Mouse (Mus musculus) hematopoietic multipotent progenitor cell, adult 10-12 weeks (in vitro differentiated cells): ENCODE data around the gene D930048N14Rik. TPM values are rescaled to one million over a fixed set of nuclear protein-coding genes. Genes with fewer than 3 reads are reported as not detected.

Source experiments
- polyA plus RNA-seq: library from polyadenylated mRNA; stranded (reverse); fragments of >175 nt; gene quantifications from 2 replicates; pipeline ENCODE4 v1.2.3, GENCODE M21; 2012; ENCODE audit warnings: low replicate concordance

The D930048N14Rik gene
- polyA plus RNA-seq = 1.9 and 2.1 TPM in 2 replicates

DNA sequence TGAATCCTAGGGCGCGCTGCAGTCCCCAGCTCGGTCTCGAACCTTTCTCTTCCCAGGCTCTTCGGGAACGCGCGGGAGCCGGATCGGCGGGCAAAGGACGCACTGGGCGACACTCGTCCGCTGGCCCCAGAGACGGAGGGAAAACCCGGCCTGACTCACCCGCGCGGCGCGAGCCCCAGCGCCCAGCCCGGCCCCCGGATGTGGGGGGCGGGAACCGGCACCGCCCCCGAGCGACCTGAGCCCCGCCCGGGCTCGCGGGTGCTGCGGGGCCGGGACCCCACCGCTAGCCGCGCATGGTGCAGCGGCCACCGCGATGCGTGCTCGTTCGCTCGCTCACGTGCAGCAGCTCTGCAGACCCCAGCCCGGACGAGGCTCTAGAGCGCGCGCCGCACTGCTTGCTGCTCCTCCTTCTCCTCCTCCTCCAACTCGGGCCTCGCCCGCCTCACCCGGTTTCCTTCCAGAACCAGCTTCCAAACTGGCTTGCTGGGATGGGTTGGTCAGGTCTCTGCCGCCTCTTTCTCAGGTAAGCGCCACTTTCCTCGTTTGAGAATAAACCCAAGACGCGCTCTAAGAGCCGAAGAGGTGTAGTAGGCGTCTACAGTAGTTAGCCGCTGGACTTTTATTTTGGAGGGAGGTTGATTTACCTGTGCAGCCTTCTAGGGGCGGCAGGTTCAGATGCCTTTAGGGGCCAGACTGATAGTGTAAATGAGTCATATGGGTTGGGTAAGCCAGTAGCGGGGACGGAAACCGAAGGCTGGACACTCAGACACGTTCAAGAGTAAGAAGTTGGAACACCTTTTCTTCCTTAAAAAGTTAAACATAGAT lies at the start of gene D930048N14Rik, which contains the start of gene N4bp3:
Gene D930048N14Rik (plus strand): TSS at position 264 of the 825 bp plus-strand sequence.
Gene N4bp3 (minus strand): TSS at position 152 of the 825 bp plus-strand sequence.

DNA sequence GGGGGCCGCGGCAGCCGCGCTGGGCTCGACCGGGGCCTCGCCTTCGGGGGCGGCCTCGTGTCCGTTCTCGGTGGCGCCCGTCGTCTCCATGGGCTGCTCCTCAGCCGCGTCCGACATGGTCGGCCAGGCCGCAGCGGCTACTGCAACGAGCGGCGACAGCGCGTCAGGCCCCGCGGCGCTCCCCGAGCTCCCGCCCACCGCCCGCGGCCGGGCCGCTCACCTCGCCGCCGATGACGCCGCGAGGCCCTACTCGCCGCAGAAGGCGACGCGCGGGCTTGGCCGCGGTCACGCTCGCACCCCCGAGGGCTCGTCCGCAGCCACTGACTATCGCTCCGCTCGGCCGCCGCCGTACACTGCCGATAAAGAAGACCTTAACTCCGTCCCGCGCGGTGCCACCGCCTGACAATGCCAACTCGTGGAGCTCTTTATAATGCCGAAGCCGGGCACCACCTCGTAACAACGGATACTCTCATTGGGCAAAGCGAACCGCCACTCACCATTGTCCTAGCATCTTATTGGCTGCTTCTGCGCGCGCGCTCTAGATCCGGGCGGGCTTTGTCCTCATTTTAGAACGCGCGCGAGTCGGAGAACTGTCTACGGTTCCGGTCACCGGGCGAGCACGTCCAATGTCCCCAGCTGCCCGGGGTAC lies 44.2 kb upstream of the D930048N14Rik start, which contains the start of gene Hnrnpab:
Gene Hnrnpab (minus strand): TSS at position 401 of the 649 bp plus-strand sequence.

DNA sequence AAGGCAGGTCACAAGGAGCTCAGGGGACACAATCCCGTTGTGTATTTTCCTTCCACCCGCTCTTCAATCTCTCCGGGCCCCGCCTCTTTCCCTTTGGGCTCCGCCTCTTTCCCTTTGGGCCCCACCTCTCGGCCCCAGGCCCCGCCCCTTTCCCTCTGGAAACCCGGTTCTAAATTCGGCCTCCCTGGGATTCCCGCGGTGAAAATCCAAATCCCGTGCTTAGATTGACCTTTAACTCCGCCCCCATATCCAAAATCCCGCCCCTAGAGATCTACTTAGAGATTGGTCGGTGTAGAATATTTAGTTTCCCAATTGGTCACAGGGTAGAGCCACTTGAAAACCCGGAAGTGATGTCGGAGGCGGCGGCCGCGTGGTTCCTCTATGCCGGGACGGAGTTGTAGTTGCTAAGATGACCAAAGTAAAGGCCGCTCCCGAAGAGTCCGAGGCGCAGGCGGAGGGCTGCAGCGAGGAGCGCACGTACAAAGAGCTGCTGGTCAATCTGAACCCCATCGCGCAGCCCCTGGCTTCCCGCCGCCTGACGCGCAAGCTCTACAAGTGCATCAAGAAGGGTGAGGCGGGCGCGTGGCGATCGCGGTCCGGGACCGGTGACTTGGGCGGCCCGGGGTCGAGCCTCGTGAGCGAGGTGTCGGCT lies 31.2 kb upstream of the D930048N14Rik start, which contains the start of gene Nhp2:
Gene Nhp2 (plus strand): TSS at position 327 of the 652 bp plus-strand sequence.

DNA sequence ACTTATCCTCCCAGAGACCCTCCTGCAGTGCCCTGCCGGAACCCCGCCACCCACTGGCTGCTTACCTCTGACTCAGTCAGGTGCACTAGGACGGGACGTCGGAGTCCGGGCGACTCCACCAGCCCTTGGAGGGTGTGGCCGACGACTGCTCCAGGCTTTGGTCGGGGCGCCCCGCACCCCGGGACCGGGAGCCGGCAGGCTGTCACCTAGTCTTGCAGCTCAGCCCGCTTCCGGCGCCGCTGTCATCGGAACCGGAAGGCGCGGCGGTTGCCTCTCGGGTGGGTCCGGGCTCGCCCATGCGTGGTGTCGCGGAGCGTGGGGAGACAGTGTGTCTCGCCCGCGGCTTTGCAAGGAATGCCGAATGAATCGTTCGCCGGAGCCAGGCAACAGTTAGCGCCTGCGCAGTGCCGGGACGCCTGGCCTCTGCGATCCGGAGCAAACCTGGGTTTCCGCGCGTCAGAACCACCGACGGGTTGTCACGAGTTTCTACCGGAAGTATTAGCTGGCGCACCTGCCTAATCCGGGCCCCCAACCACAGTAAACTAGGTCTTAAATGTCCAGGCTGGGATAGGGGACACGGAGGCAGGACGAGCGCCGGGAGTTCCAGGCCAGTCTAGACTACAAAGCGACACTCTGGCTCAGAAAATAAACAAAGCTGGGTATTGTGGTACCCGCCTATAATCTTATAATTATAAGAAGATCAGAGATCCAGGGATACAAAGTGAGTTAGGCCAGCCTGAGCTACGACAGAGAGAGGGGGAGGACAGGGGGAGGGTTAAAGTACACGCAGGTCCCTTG lies 15.0 kb upstream of the D930048N14Rik start, which contains the start of gene Rmnd5b:
Gene Rmnd5b (minus strand): TSS at position 372 of the 798 bp plus-strand sequence.

DNA sequence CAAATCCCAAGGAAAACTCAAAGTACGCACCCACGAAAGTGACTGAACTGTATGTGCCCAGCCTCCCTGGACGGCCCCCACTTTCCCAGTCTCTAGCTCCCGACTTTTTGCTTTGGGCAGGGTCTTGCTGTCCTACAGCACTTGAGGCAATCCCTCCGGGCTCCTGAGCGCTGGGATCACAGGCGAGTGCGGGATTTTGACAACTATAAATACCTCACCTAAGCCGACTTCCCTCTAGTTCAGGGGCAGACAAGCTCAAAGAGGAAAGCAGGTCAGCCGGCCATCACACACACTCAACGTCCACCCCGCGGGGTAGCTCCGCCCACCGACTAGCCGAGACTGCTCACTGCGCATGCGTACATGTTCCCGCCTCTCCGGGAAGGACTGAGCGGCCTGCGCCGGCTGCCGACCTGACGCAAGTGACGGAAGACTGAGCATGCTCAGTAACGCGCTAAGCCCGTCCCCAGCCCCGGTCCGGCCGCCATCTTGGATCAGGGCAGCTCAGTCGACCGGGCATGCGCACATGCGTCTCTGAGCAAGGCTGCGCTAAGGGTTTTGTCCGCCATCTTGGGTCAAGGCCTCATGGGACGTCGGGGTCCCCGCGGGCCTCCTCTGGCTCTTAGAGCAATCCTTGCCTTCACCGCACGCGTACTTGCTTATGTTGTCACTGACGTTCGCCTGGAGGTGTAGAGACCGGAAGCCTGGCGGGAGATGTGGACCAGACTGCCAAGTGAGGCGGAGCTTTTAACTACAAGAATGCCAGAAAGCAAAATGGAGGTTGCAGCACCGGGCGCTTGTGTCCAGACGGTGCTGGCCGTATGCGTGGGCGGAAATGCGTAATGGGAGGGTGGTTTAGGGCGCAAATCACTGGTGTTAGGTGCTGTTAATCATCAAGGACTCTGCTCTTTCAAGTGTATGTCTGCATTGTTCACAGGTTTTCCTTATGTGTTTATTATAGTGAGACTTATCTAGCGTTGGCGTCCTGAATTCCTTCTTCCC lies 37.9 kb downstream of the D930048N14Rik start, which contains the start of gene 0610009B22Rik:
Gene 0610009B22Rik (minus strand): TSS at position 545 of the 999 bp plus-strand sequence.

Other genes with a start within 250 kb of the D930048N14Rik start
- 4.5 and 9.5 TPM in 2 replicates for gene Phykpl, start 66.2 kb upstream of the D930048N14Rik start, polyA plus RNA-seq
- gene Hnrnpab, start 44.1 kb upstream of the D930048N14Rik start, polyA plus RNA-seq = 304 and 516 TPM in 2 replicates
- gene Nhp2, start 31.2 kb upstream of the D930048N14Rik start, polyA plus RNA-seq = 42.9 and 74.4 TPM in 2 replicates
- 26.6 and 59.2 TPM in 2 replicates for gene Rmnd5b, start 15.1 kb upstream of the D930048N14Rik start, polyA plus RNA-seq
- 35.6 and 84.4 TPM in 2 replicates for gene N4bp3, start 112 bp upstream of the D930048N14Rik start, polyA plus RNA-seq
- 0.17 and 1.8 TPM in 2 replicates for gene 0610009B22Rik, start 37.9 kb downstream of the D930048N14Rik start, polyA plus RNA-seq
- 27.0 and 48.1 TPM in 2 replicates for gene Sec24a, start 112.7 kb downstream of the D930048N14Rik start, polyA plus RNA-seq
- gene Sar1b, start 112.7 kb downstream of the D930048N14Rik start, polyA plus RNA-seq = 3.4 and 6.8 TPM in 2 replicates
- 58.4 and 86.7 TPM in 2 replicates for gene Jade2, start 206.7 kb downstream of the D930048N14Rik start, polyA plus RNA-seq